In genomic region chr5:90690746-90691145, GRCm38 (mm10) we compare ENCODE assay signal across 16 mouse cellular contexts. TPM values are rescaled to one million over a fixed set of nuclear protein-coding genes. Genes with fewer than 3 reads are reported as not detected.
"Had no signal": no experiment of that assay in that cellular context is flagged by ENCODE, and none has a peak within 500 bp of the region (broad histone marks: within the 10 kb centered on the region; RNA-seq: fewer than 3 reads in every experiment).

No protein-coding gene starts in this region.

- H3K36me3 ChIP-seq: intestine, embryonic 15.5 days; midbrain, embryonic 12.5 days; neural tube, embryonic 13.5 days; stomach, embryonic 15.5 days had no signal

- DNase-seq: kidney, adult 18-20 months; layer of hippocampus, adult 9-11 months; lung, adult 18-20 months; lung, postnatal 4 days; retina, postnatal 1 day; right cerebral cortex, postnatal 25 days; spleen, adult 18-20 months; thymus, postnatal 25 days had no signal

- H3K27me3 ChIP-seq: intestine, embryonic 15.5 days; midbrain, embryonic 12.5 days; neural tube, embryonic 13.5 days; stomach, embryonic 15.5 days had no signal

- H3K4me3 ChIP-seq: intestine, embryonic 15.5 days; layer of hippocampus, adult 2 months; midbrain, embryonic 12.5 days; myocyte; neural tube, embryonic 13.5 days; stomach, embryonic 15.5 days had no signal

- H3K4me1 ChIP-seq: intestine, embryonic 15.5 days; midbrain, embryonic 12.5 days; neural tube, embryonic 13.5 days; stomach, embryonic 15.5 days had no signal

- H3K27ac ChIP-seq: intestine, embryonic 15.5 days; kidney, postnatal 0 days; layer of hippocampus, adult 2 months; liver, embryonic 14.5 days; midbrain, embryonic 12.5 days; neural tube, embryonic 13.5 days; stomach, embryonic 15.5 days had no signal

RNA-seq across cellular contexts. Expression of gene Rassf6, which starts 50.3 kb away (rescaled TPM):
- polyA plus RNA-seq: myocyte had no signal
